Mouse (Mus musculus): ENCODE data around the gene Ttc36.

GRCm38 (mm10) chr9:44830506-44830905, 27.6 kb upstream of the Ttc36 start:
- TF ChIP-seq EP300 (IDR thresholded peaks at IDR 0.05; ENCODE audit: low read depth), result no peak
- no peak for TF ChIP-seq CTCF (IDR thresholded peaks at IDR 0.05; ENCODE audit: low read depth)
